Mouse (Mus musculus): ENCODE results near the gene Ocrl.

Gene Ocrl

DNA sequence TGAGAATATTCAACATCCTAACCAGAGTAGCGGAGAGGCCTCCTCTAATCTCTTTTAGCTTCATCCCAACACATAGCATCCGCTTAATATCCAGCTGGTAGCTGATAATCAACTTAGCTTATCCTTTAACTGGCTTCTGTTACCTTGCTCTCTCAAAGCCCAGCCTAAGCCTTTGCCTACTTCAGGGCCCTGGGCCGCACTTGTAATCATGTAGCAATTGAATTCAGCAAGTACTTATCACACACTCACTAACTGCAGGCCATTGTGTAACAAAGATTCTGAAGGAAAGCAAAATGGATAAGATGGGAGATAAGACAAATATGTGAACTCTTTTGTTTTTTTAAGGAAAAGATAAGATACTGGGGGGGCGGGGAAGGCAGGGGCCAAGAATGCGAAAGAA, 64.9 kb downstream of the Ocrl start:
- no peak for DNase-seq (ENCODE audit: low spot score in 2 of 2)

DNA sequence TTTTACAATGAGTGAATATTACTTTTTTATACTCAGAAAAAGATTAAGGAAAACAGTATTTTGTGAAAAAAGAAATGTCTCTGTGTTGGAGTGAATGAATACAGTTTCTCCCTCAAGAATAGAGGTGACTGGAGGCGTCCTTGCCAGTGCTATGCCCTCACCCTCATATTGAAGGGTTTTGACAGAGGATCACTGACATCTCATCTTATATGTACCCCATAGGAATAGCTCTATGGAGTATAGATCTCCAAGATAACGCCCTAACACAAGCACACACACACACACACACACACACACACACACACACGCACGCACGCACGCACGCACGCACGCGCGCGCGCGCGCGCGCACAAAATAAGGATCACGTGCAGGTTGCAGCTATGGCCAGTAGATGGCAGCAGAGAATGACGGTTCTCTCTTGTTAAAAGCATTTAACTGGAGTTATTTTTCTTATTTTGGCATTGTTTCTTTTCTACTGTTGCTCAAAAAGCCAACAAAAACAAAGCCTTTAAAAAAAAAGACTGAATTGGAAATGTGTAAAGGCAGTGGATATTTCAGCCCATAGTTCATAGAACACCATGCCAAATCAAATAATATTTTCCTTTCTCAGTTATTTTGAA, 72.9 kb downstream of the Ocrl start:
- DNase-seq (ENCODE audit: low spot score in 2 of 2), result peak; percentile 61 to 69

DNA sequence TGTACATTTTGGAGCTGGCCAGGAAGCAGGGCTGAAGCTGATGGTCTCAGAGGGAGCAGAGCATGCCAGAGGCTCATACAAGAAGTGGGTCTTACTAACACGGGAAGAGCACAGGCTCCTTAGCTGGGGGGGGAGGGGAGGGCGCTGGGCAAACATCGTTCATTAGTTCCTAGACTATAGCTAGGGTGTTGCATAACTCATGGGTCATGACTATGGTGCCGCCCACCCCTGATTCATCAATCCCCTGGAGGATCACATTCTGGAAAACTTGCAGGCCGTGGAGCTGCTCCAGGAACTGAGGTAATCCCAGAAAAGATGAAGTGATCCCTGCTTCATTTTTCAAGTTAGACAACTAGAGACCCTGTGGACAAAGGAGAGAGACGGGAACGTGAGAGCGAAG, 75.8 kb downstream of the Ocrl start:
- DNase-seq (ENCODE audit: low spot score in 2 of 2), result no peak

DNA sequence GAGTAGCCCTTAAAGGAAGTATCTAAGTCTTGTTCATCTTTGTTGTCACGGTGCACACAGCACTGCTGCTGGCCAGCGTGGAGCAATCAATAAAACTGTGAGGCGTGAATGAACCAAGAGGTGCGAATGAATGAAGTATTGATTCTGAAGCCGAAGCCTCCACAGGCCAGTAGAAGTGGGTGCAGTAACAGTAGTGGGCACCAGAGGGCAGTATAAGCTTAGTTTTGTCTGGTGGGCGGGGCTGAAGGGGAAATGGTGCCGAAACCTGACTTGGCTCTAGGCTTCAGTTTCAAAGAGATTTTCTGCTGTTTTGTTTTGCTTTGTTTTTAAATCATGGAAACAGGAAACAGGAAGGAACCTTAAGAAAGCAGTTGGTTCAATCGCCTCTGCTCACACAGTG, 80.4 kb downstream of the Ocrl start:
- peak; percentile 46 to 81 for DNase-seq (ENCODE audit: low spot score in 2 of 2)

DNA sequence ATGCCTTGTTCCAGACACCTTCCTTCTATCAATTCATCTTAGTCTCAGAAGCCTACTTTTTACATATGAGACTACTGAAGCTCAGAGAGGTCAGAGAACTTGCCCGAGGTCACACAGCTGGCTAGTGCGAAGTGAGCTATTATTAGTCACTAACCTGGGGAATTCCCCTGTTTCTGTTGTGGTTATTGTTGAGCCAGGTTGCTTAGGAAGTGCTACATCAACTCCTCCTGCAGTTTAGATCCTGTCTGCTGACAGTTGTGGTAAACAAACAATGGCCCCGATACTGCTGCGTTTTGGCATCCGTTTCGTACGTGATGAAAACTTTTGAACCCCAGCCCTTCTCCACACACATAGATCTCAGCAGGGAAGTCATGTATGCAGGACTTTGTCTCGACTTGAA, 86.2 kb downstream of the Ocrl start:
- no peak for DNase-seq (ENCODE audit: low spot score in 2 of 2)

DNA sequence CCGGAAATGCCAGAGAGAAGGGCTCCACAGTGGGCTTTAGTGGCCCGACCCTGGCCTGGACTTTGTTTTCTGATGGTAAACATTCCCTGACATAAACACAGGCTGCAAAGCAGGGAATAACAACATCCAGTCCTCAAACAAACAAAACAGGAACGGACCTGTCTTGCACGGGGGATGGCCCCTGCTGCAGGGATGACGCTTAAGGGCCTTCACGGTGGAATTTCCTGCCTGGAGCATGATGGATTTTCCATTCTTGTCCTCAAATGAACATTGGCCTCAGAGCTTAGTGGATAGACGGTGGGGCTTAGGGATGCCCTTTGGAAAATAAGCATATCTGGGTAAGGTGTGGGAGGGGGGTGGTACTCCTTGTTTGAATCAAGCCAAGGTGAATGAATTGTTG, 89.0 kb downstream of the Ocrl start:
- DNase-seq (ENCODE audit: low spot score in 2 of 2), result no peak

DNA sequence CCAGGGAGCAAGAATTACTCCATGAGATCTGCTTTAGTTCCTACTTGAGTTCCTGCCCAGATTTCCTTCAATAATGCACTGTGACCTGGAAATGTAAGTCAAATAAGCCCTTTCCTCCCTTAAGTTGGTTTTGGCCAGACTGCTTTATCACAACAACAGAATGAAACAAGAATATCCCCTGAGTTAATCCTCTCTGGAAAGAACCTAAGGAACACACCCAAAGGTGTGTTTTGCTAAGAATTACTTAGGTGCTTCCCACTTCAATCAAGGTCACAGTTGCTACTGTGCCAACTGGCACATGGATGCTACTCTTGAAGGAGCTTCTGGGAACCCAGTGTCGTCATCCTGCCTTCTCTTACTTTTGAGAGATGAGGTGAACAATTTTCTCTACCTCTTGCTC, 92.6 kb downstream of the Ocrl start:
- DNase-seq (ENCODE audit: low spot score in 2 of 2), result no peak

DNA sequence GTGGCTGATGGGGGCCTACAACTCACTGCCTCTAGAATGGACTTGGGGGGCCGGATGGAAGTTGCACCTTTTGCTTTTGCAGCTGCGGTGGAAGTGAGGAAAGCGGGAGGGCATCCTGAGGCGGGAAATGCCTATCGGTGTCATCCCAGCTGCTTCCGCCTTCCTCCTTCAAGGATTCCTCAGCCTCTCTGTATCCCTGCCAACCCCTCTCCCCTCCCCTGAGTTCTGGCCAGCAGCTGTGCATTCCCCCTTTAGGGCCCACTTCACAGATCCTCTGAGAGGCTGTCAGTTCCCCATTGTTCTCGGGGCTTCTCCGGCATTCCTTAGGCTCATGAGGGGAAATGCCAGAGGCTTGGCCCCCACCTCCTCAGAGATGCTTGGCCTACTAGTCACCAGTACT, 93.9 kb downstream of the Ocrl start:
- DNase-seq (ENCODE audit: low spot score in 2 of 2), result no peak

DNA sequence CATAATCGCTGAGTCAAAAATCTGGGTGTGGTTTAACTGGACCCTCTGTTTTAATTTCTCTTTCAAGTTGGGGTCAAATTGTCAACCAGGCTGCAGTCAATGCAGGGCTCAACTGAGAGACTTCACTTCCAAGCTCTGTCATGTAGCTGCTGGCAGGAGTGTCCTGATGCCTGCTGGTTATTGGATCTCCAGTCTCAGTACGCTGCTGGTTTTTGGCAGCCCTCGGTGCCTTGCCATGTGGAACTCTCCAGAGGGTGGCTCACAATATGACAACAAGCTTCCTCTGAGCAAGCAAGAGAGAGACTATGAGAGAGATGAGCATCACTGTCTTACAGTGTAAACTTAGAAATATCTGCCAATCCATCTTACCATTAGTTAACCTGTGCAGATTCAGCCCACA, 99.5 kb downstream of the Ocrl start:
- DNase-seq (ENCODE audit: low spot score in 2 of 2), result no peak
